In genomic region chr1:44064625-44065024, GRCm38 (mm10) we compare ENCODE assay signal across 9 mouse cellular contexts. TPM values are rescaled to one million over a fixed set of nuclear protein-coding genes. Genes with fewer than 3 reads are reported as not detected.
DNase-seq lines count a peak whose midpoint lies in the region; ATAC-seq lines count a peak whose summit lies in the region.
"Had no signal": no experiment of that assay in that cellular context is flagged by ENCODE, and none has a peak within 500 bp of the region (broad histone marks: within the 10 kb centered on the region; RNA-seq: fewer than 3 reads in every experiment).

No protein-coding gene starts in this region.

- no peaks in the 10 kb centered on the region for H3K4me1 ChIP-seq in midbrain, embryonic 14.5 days (ENCODE audit: control insufficient read depth, insufficient read depth, low read length)
- no peaks in the 10 kb centered on the region for H3K4me1 ChIP-seq in midbrain, embryonic 11.5 days (ENCODE audit: control insufficient read depth, insufficient read depth, low read length)
- H3K4me1 ChIP-seq in liver, embryonic 13.5 days (replicated peaks), result no peaks in the 10 kb centered on the region
- H3K4me1 ChIP-seq in midbrain, embryonic 10.5 days, result no peaks in the 10 kb centered on the region
- H3K4me1 ChIP-seq: neural tube, embryonic 13.5 days had no signal

- WGBS in midbrain, embryonic 14.5 days, result 0% methylated on average over 1 of the region's 1 CpGs
- 0% methylated on average over 1 of the region's 1 CpGs for WGBS in midbrain, embryonic 11.5 days
- WGBS in liver, embryonic 13.5 days (ENCODE audit: insufficient replicate concordance), result 0% methylated on average over 1 of the region's 1 CpGs
- 0% methylated on average over 1 of the region's 1 CpGs for WGBS in midbrain, embryonic 10.5 days

- no peak overlapping the region for H3K4me2 ChIP-seq in midbrain, embryonic 14.5 days (ENCODE audit: low read length)
- H3K4me2 ChIP-seq in midbrain, embryonic 11.5 days, result no peak overlapping the region
- H3K4me2 ChIP-seq in liver, embryonic 13.5 days, result no peak overlapping the region
- H3K4me2 ChIP-seq: neural tube, embryonic 13.5 days had no signal

- H3K9me3 ChIP-seq in midbrain, embryonic 14.5 days (ENCODE audit: control insufficient read depth, low read length), result no peaks in the 10 kb centered on the region
- no peaks in the 10 kb centered on the region for H3K9me3 ChIP-seq in midbrain, embryonic 11.5 days (ENCODE audit: control insufficient read depth, low read length)
- no peaks in the 10 kb centered on the region for H3K9me3 ChIP-seq in liver, embryonic 13.5 days (replicated peaks)
- no peaks in the 10 kb centered on the region for H3K9me3 ChIP-seq in midbrain, embryonic 10.5 days (replicated peaks)
- H3K9me3 ChIP-seq: neural tube, embryonic 13.5 days had no signal

- no peak overlapping the region for H3K4me3 ChIP-seq in midbrain, embryonic 14.5 days (replicated peaks; ENCODE audit: low read depth, low read length)
- H3K4me3 ChIP-seq in midbrain, embryonic 11.5 days (ENCODE audit: low read depth, low read length), result no peak overlapping the region
- no peak overlapping the region for H3K4me3 ChIP-seq in liver, embryonic 13.5 days (replicated peaks)
- H3K4me3 ChIP-seq in midbrain, embryonic 10.5 days, result no peak overlapping the region
- H3K4me3 ChIP-seq: neural tube, embryonic 13.5 days had no signal

- H3K36me3 ChIP-seq in midbrain, embryonic 14.5 days (ENCODE audit: control insufficient read depth, insufficient read depth, low read length), result no peaks in the 10 kb centered on the region
- H3K36me3 ChIP-seq in midbrain, embryonic 11.5 days (ENCODE audit: control insufficient read depth, insufficient read depth, low read length), result no peaks in the 10 kb centered on the region
- H3K36me3 ChIP-seq in liver, embryonic 13.5 days, result no peaks in the 10 kb centered on the region
- H3K36me3 ChIP-seq in midbrain, embryonic 10.5 days, result no peaks in the 10 kb centered on the region
- H3K36me3 ChIP-seq: neural tube, embryonic 13.5 days had no signal

- DNase-seq in midbrain, embryonic 14.5 days, result peak; percentile 61
- DNase-seq in midbrain, embryonic 11.5 days (ENCODE audit: low spot score, missing footprints), result no peak
- DNase-seq in ZHBTc4 (ENCODE audit: low read depth, low spot score), result peak; percentile 69
- peak; percentile 13 for DNase-seq in embryo, embryonic 9.5 days (ENCODE audit: extremely low spot score)
- peak; percentile 76 for DNase-seq in kidney, adult 9 months
- DNase-seq in liver, embryonic 13.5 days, result peak; percentile 14
- peak; percentile 36 to 66 for DNase-seq in right cerebral cortex, postnatal 10 days (ENCODE audit: low spot score in 2 of 2)
- DNase-seq in midbrain, embryonic 10.5 days (ENCODE audit: low spot score), result no peak

- no peak overlapping the region for H3K9ac ChIP-seq in midbrain, embryonic 14.5 days (replicated peaks; ENCODE audit: low read length)
- H3K9ac ChIP-seq in midbrain, embryonic 11.5 days (ENCODE audit: low read length), result no peak overlapping the region
- no peak overlapping the region for H3K9ac ChIP-seq in liver, embryonic 13.5 days
- H3K9ac ChIP-seq: neural tube, embryonic 13.5 days had no signal

- no peak for ATAC-seq in midbrain, embryonic 14.5 days (ENCODE audit: low FRiP score, low TSS enrichment)
- no peak for ATAC-seq in midbrain, embryonic 11.5 days (ENCODE audit: low FRiP score)
- ATAC-seq in liver, embryonic 13.5 days (ENCODE audit: low read depth), result no peak

- no peaks in the 10 kb centered on the region for H3K27me3 ChIP-seq in midbrain, embryonic 14.5 days (ENCODE audit: control insufficient read depth, insufficient read depth, low read length)
- H3K27me3 ChIP-seq in midbrain, embryonic 11.5 days (ENCODE audit: control insufficient read depth, insufficient read depth, low read length), result no peaks in the 10 kb centered on the region
- H3K27me3 ChIP-seq in liver, embryonic 13.5 days, result no peaks in the 10 kb centered on the region
- no peaks in the 10 kb centered on the region for H3K27me3 ChIP-seq in midbrain, embryonic 10.5 days (ENCODE audit: low read depth, poor library complexity, severe bottlenecking)
- H3K27me3 ChIP-seq: neural tube, embryonic 13.5 days had no signal

- no peak overlapping the region for H3K27ac ChIP-seq in midbrain, embryonic 14.5 days (replicated peaks; ENCODE audit: low read depth, low read length)
- H3K27ac ChIP-seq in midbrain, embryonic 11.5 days (ENCODE audit: low read depth, low read length), result no peak overlapping the region
- H3K27ac ChIP-seq in liver, embryonic 13.5 days, result no peak overlapping the region
- no peak overlapping the region for H3K27ac ChIP-seq in midbrain, embryonic 10.5 days (replicated peaks)
- H3K27ac ChIP-seq: neural tube, embryonic 13.5 days had no signal

RNA-seq across cellular contexts. Expression of gene Gm8251, which starts 2.9 kb away (rescaled TPM):
- 0.05 and 0.08 TPM in 2 replicates for polyA plus RNA-seq in midbrain, embryonic 14.5 days (2014; fragmentation: Nextera tagmentation; extraction: Ambion mirVana)
- 0.26 and 0.29 TPM in 2 replicates for polyA plus RNA-seq in midbrain, embryonic 11.5 days (2014; fragmentation: Nextera tagmentation; extraction: Ambion mirVana)
- polyA plus RNA-seq in liver, embryonic 13.5 days (2015; fragmentation: Nextera tagmentation; extraction: Ambion mirVana), result 0.13 and 0.20 TPM in 2 replicates
- polyA plus RNA-seq in midbrain, embryonic 10.5 days (2016; fragmentation: Nextera tagmentation; extraction: Ambion mirVana), result 0.16 and 0.22 TPM in 2 replicates

RNA-seq across cellular contexts. Expression of gene Tex30, which starts 37.6 kb away (rescaled TPM):
- polyA plus RNA-seq in midbrain, embryonic 14.5 days (2014; fragmentation: Nextera tagmentation; extraction: Ambion mirVana), result 49.4 and 55.0 TPM in 2 replicates
- 110 and 115 TPM in 2 replicates for polyA plus RNA-seq in midbrain, embryonic 11.5 days (2014; fragmentation: Nextera tagmentation; extraction: Ambion mirVana)
- 80.3 and 89.4 TPM in 2 replicates for polyA plus RNA-seq in liver, embryonic 13.5 days (2015; fragmentation: Nextera tagmentation; extraction: Ambion mirVana)
- 105 and 118 TPM in 2 replicates for polyA plus RNA-seq in midbrain, embryonic 10.5 days (2016; fragmentation: Nextera tagmentation; extraction: Ambion mirVana)

RNA-seq across cellular contexts. Expression of gene Mettl21c, which starts 44.8 kb away (rescaled TPM):
- polyA plus RNA-seq in midbrain, embryonic 14.5 days (2014; fragmentation: Nextera tagmentation; extraction: Ambion mirVana), result 1.6 and 2.1 TPM in 2 replicates
- 0.43 and 0.68 TPM in 2 replicates for polyA plus RNA-seq in midbrain, embryonic 11.5 days (2014; fragmentation: Nextera tagmentation; extraction: Ambion mirVana)
- polyA plus RNA-seq in liver, embryonic 13.5 days (2015; fragmentation: Nextera tagmentation; extraction: Ambion mirVana), result 0.06 and 0.13 TPM in 2 replicates
- polyA plus RNA-seq in midbrain, embryonic 10.5 days (2016; fragmentation: Nextera tagmentation; extraction: Ambion mirVana), result 0.41 and 0.63 TPM in 2 replicates

RNA-seq across cellular contexts. Expression of gene Kdelc1, which starts 54.0 kb away (rescaled TPM):
- 26.9 and 32.4 TPM in 2 replicates for polyA plus RNA-seq in midbrain, embryonic 14.5 days (2014; fragmentation: Nextera tagmentation; extraction: Ambion mirVana)
- polyA plus RNA-seq in midbrain, embryonic 11.5 days (2014; fragmentation: Nextera tagmentation; extraction: Ambion mirVana), result 56.8 and 62.1 TPM in 2 replicates
- 21.6 and 24.1 TPM in 2 replicates for polyA plus RNA-seq in liver, embryonic 13.5 days (2015; fragmentation: Nextera tagmentation; extraction: Ambion mirVana)
- polyA plus RNA-seq in midbrain, embryonic 10.5 days (2016; fragmentation: Nextera tagmentation; extraction: Ambion mirVana), result 56.1 and 64.6 TPM in 2 replicates

RNA-seq across cellular contexts. Expression of gene Bivm, which starts 54.1 kb away (rescaled TPM):
- 33.8 and 41.3 TPM in 2 replicates for polyA plus RNA-seq in midbrain, embryonic 14.5 days (2014; fragmentation: Nextera tagmentation; extraction: Ambion mirVana)
- polyA plus RNA-seq in midbrain, embryonic 11.5 days (2014; fragmentation: Nextera tagmentation; extraction: Ambion mirVana), result 27.9 and 31.2 TPM in 2 replicates
- 4.4 and 5.6 TPM in 2 replicates for polyA plus RNA-seq in liver, embryonic 13.5 days (2015; fragmentation: Nextera tagmentation; extraction: Ambion mirVana)
- polyA plus RNA-seq in midbrain, embryonic 10.5 days (2016; fragmentation: Nextera tagmentation; extraction: Ambion mirVana), result 22.5 and 24.7 TPM in 2 replicates

Comparison
In these comparisons a context has a peak if more than half of its experiments do, and no peak if none do; other contexts are left out.
1. DNase-seq: peak in midbrain, embryonic 14.5 days (single experiment), ZHBTc4 (single experiment), embryo, embryonic 9.5 days (single experiment), kidney, adult 9 months (single experiment), liver, embryonic 13.5 days (single experiment) and right cerebral cortex, postnatal 10 days (2 of 2); none in midbrain, embryonic 11.5 days (single experiment) and midbrain, embryonic 10.5 days (single experiment).